Mouse (Mus musculus): ENCODE data around the gene Htr1d. TPM values are rescaled to one million over a fixed set of nuclear protein-coding genes. Genes with fewer than 3 reads are reported as not detected.

The Htr1d gene
- not detected for total RNA-seq (2021)

DNA sequence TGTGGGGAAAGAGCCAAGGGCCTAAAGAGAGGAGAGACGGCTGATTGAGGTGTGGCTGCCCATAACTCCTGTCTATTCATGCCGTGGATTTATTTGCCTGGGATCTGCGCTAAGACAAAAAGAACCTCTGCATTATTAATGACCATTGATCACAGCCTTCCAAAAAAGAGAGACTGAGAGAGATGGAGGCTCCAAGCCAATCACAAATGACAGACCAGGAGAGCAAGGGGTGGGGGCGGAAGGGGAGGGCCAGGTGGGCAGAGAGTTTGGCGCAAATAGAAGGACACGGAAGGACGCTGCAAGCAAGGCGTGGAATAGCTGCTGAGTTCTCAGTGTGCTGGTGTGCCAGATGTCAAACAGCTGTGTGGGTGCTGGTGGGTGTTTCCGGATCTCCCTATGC is at the start of gene Htr1d:
Htr1d (plus strand) TSS at position 301 of the 400 bp plus-strand sequence.
- intact Hi-C loops (cut with DNase I): no loop called here

DNA sequence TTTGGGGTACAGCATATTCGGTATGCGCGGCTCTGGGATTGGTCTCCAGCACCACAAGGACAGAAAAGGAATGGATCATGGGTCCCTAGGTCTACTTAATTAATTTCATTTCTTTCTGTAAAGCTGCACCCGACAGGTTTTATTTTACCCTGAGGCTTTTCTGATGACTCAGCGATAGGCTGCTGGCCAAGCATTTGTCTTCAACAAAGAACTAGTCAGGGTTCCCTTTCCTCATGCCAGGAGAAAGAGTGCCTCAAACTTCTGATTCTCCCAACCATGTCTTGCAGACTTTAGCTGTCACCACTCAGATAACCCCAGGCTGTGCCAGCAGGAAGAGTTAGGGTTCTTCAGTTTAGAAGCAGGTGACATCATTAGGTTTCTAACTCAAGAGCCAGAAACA is 46.3 kb upstream of the Htr1d start:
- intact Hi-C loops (cut with DNase I): no loop called here
- DNase-seq: no peak

More for the DNA sequence above, at the start of gene Htr1d:
- no peak for DNase-seq

- intact Hi-C loops (cut with DNase I): no loop called here
- no peak for DNase-seq
Measured at GRCm38 (mm10) chr4:136383052-136383451, 40.3 kb upstream of the Htr1d start.

DNA sequence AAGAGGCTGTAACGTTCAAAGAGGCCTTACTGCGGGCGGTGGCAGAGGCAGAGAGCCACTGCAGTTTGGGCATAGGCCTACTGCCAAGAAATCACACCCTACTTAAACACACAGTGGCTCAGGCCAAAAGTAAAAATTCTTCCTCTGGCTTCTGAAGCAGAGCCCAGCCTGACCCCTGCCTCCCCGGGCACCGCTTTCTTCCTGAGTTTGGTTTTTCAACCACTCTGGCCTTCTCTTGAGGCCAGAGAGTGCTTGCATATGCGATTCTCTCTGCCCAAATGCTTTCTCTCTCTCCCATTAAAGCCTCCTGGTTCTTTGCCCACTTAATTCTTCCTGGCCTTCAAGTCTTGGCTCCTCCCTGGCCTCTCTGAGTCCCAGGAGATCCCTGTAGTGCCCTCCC is 39.5 kb upstream of the Htr1d start:
- DNase-seq: no peak
- intact Hi-C loops (cut with DNase I): no loop called here

DNA sequence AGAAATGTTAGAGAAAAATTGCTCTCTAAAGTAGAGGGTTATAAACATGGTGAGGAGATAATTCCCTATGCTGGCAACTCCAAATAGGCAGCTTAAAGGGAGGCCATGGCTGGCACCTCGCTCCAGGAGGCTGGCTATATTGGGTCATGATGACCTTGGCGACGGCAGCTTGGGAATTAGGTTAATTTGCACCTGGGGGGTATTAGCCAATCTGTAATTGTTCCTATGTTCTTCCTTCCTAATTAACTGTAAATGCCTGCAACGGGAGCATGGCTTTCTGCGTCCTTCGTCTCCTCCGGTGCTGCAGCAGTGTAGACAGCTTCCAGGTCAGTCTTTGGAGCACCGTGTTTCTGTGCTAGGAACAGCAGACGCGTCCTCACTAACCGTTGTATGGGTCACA is 36.1 kb upstream of the Htr1d start:
- intact Hi-C loops (cut with DNase I): no loop called here

DNA sequence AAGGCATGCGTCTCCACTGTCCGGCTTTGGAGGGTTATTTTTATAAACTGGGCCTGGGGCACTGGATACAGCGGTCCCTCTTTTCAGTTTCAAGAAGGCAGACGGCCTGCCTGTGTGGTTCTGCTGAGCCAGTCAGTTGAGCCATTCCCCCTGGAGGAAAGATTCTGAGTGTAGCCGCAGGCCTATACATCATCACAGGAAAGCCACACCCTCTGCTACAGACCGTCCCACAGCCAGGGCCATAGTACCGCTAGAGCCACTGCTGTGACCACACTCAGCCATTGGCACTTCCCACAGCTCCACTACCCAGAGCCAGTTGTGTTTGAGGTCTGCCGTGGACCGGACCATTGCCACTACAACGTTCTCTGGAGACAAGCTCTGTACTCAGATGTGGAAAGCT is 21.5 kb upstream of the Htr1d start:
- intact Hi-C loops (cut with DNase I): no loop called here
- DNase-seq: no peak

More for the DNA sequence above, 36.1 kb upstream of the Htr1d start:
- DNase-seq: no peak

GRCm38 (mm10) chr4:136407831-136408230 is 15.5 kb upstream of the Htr1d start:
- no peak for DNase-seq
- intact Hi-C loops (cut with DNase I): no loop called here

GRCm38 (mm10) chr4:136411995-136412765 is 11.1 kb upstream of the Htr1d start:
- no peak for DNase-seq
- intact Hi-C loops (cut with DNase I): no loop called here

GRCm38 (mm10) chr4:136415477-136415876 is 7.8 kb upstream of the Htr1d start:
- intact Hi-C loops (cut with DNase I): no loop called here
- no peak for DNase-seq

DNA sequence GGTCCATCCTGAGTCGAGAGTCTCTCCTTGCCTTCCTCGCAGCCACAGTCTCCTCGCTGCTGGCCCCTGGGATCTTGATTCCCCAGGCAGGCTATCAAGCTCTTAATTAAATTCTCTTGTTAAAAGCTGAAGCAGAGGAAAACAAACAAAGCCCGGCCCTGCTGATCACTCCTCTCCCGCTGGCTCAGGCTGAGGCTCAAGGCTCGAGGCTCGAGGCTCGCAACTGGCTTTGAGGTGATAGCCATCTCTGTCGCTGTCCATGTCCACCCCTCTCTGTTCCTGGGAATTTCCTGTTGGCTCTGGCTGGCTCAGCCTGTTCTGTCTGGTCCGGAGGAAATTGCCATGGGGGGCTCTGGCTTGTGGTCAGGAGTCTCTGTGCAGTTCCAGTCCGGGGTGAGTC is 4.4 kb upstream of the Htr1d start:
- no peak for DNase-seq
- intact Hi-C loops (cut with DNase I): no loop called here

DNA sequence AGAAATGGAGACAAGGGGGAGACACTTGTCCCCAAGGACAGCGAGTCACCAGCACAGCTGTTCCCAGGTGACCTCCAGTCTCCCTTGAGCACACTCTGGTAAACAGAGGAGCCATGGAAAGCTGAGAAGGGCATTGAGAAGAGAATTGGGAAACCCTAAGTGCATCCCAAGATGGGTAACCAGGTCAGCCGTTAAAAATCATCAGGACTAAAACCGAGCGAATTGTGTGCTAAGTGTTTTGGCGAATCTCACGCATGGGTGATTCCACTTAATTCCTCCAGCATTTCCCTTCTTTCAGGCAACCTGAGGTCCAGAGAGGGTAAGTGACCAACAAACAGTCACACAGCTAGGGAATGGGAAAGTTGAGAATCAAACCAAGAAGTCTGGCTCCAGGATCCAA is 3.9 kb upstream of the Htr1d start:
- no peak for DNase-seq
- intact Hi-C loops (cut with DNase I): no loop called here

- intact Hi-C loops (cut with DNase I): no loop called here
- no peak for DNase-seq
Measured at GRCm38 (mm10) chr4:136424120-136424999, 1.0 kb downstream of the Htr1d start.

- DNase-seq: no peak
- intact Hi-C loops (cut with DNase I): no loop called here
Measured at GRCm38 (mm10) chr4:136425000-136425288, 1.6 kb downstream of the Htr1d start.

DNA sequence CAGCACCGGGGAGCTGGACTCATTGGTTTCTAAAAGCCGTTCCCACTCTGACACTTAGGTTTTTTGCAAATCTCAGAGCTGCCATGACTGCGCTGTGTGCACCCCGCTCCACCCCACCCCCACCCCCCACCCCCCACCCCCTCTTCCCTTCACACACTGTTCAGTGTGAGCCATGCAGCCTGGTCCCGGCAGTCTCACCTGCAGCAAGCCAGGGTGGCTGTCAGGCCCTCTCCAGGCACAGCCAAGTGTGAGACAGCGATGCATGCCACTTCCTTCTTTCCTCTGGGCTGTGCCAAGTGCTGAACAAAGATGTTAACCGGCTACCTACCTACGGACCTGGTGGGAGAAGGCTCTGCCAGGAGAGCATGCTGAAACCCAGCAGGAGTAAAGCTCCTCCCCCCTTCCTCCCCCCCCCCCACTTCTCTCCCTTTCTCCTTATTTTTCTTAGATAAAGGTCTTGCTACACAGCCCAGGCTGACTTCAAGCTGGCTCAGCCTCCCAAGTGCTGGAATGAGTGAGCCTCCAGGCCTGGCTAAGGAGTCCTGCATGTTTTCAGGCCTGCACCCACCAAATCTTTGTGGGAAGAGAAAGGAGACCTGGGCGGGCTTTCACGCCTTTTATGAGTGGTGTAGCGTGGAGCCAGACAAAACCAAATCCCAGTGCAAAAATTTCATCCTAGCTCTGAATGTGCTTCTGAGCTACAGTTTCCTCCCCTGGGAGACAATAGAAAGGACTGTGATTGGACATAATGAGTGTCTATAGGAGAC is 7.5 kb downstream of the Htr1d start:
- intact Hi-C loops (cut with DNase I): loop anchor here (2.0 kb wide), 1 partner anchor 190 kb away; no protein-coding TSS in a partner anchor
- DNase-seq: peak in 1 of 2 experiments; percentile 20

GRCm38 (mm10) chr4:136431376-136431693 is 8.0 kb downstream of the Htr1d start:
- DNase-seq: peak; percentile 50 to 65
- intact Hi-C loops (cut with DNase I): loop anchor here (2.0 kb wide), 1 partner anchor 189 kb away; no protein-coding TSS in a partner anchor

DNA sequence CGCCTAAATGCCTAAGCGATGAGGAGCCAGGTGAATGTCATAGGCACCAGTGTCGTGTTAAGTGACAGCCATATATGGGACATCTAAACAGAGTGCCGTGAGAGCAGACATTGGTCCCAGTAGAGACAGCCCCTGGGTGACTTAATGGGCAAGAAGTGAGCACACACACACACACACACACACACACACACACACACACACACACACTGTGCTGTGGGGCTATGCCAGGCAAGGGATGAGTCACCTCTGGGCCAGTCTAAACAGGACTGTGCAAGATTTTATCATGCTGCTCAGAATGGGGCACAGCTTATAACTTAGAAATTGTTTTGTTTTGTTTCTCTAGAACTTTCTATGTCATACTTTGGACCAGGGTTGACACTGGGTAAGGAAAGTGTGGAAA is 10.7 kb downstream of the Htr1d start:
- no peak for DNase-seq
- intact Hi-C loops (cut with DNase I): no loop called here

GRCm38 (mm10) chr4:136439106-136439505 is 15.8 kb downstream of the Htr1d start:
- intact Hi-C loops (cut with DNase I): no loop called here
- no peak for DNase-seq

GRCm38 (mm10) chr4:136441354-136442043 is 18.2 kb downstream of the Htr1d start:
- intact Hi-C loops (cut with DNase I): no loop called here
- DNase-seq: peak in 1 of 2 experiments; percentile 35

DNA sequence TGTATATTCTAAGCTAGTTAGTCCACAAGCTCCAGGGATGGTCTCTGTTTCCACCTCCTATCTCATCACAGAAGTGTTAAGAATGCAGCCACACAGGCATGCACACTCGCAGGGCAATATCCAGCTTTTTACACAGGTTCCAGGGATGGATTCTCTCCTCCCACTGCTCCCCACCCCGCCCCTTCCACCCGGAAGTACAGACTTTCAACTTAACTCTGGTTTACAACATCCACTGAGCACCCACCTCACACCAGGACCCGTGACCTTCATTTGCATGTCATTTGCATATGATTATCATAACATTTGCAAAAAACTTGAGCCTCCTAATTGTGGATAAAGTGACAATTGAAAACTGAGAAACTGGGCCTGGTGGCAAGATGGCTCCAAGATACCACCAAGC is 21.2 kb downstream of the Htr1d start:
- intact Hi-C loops (cut with DNase I): no loop called here

DNA sequence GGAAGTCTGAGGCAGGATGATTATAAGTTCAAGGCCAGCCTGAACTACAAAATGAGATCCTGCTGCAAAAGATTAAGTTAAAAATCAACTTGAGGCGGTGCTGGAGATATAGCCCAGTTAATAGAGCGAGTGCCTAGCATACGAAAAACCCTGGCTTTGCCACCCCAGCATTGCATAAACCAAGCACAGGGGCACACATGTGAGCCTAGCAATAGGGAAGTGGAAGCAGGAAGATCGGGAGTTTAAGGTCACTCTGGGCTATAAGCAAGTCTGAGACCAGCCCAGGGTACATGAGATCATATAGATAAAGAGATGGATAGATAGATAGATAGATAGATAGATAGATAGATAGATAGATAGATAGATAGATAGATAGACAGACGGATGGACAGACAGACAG is 26.5 kb downstream of the Htr1d start:
- intact Hi-C loops (cut with DNase I): loop anchor here (5.0 kb wide), 1 partner anchor 77 kb away; no protein-coding TSS in a partner anchor
- no peak for DNase-seq

More for the DNA sequence above, 21.2 kb downstream of the Htr1d start:
- DNase-seq: no peak

Data from heart, postnatal 36 days (tissue).